ENCODE assay signal across 8 mouse cellular contexts in the genomic region with DNA sequence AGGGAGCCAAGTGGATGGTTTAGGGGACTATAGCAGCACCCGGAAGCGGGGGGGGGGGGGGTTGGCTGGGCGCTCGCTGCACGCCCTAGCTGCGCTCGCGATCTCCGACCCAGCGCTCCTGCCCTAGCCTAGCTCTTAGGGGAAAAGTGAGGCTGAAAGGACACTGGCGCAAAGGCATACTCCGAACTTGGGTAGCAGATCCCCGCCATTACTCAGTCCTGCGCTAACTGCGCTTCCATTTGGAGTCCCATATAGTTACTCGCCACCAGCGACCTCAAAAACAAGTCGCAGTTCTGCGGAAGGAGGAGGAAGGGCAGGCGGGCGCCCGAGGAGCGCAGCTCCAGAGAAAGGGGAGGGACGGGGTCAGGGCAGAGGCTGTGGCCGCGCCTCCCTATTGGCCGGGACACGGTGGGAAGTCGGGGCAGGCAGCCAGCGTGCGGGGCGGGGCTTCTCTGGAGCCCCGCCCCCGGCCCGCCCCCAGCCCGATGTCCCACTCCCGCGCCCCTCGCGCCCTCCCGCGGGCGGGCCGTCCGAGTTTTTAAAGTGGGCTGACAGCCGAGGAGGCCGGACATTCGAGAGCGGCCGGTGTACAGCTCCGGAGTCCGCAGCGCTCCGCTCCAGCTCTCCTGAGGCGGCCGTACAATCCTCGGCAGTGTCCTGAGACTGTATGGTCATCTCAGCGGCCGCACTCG. TPM values are rescaled to one million over a fixed set of nuclear protein-coding genes. Genes with fewer than 3 reads are reported as not detected.
A peak's percentile ranks its signal among the peaks of the same experiment; 100 is the strongest.
DNase-seq lines count a peak whose midpoint lies in the region; ATAC-seq lines count a peak whose summit lies in the region.

TSS of gene Epas1 (plus strand) at position 571 of the 692 bp plus-strand sequence.

- H3K9ac ChIP-seq in hindbrain, embryonic 14.5 days = peak within 1 kb of the TSS; percentile 41

- H3K9me3 ChIP-seq in hindbrain, embryonic 14.5 days (ENCODE audit: control insufficient read depth, low read length) = no peaks in the 10 kb centered on the region

- peak; percentile 95 for DNase-seq in R1 (ENCODE audit: low read depth, low spot score)
- DNase-seq in cerebellum, postnatal 25 days = peak; percentile 58 to 75
- peak; percentile 89 for DNase-seq in gastrocnemius, adult 18-20 months (ENCODE audit: low spot score)
- DNase-seq in hindbrain, embryonic 14.5 days (ENCODE audit: low spot score) = peak; percentile 61
- DNase-seq in layer of hippocampus, postnatal 36 days = peak; percentile 70 to 74
- peak; percentile 92 for DNase-seq in lung, postnatal 25 days (ENCODE audit: low spot score)
- peak; percentile 87 for DNase-seq in ovary, postnatal 36 days (ENCODE audit: low spot score)
- peak; percentile 86 for DNase-seq in thymus, postnatal 14 days

- no peaks in the 10 kb centered on the region for H3K36me3 ChIP-seq in hindbrain, embryonic 14.5 days (replicated peaks; ENCODE audit: control insufficient read depth, insufficient read depth)

- H3K27me3 ChIP-seq in hindbrain, embryonic 14.5 days (ENCODE audit: control insufficient read depth, insufficient read depth, low read length) = peaks cover 64% of the 10 kb centered on the region

- H3K4me2 ChIP-seq in hindbrain, embryonic 14.5 days (replicated peaks) = peak within 1 kb of the TSS; percentile 82

- ATAC-seq in hindbrain, embryonic 14.5 days (ENCODE audit: low FRiP score) = peak; percentile 92

- no peak within 1 kb of the TSS for H3K27ac ChIP-seq in hindbrain, embryonic 14.5 days

- WGBS in hindbrain, embryonic 14.5 days = under 1% methylated on average over 57 of the region's 60 CpGs

- peaks cover 21% of the 10 kb centered on the region for H3K4me1 ChIP-seq in hindbrain, embryonic 14.5 days (replicated peaks; ENCODE audit: control insufficient read depth, insufficient read depth, low read length)

- H3K4me3 ChIP-seq in hindbrain, embryonic 14.5 days (replicated peaks; ENCODE audit: low read length) = peak within 1 kb of the TSS; percentile 44

RNA-seq across cellular contexts. Expression of gene Epas1, which starts in this region (rescaled TPM):
- total RNA-seq in gastrocnemius, adult 18-20 months (2021) = 100 to 1,000 TPM in 1 of 2 experiments, 10 to 100 TPM in 1; 97.7 to 101 TPM
- polyA plus RNA-seq in hindbrain, embryonic 14.5 days (2014; fragmentation: Nextera tagmentation; extraction: Ambion mirVana) = 12.6 and 12.8 TPM in 2 replicates
- total RNA-seq in layer of hippocampus, postnatal 36 days (2021) = 10 to 100 TPM; 90.7 to 91.1 TPM
